In the genomic region with DNA sequence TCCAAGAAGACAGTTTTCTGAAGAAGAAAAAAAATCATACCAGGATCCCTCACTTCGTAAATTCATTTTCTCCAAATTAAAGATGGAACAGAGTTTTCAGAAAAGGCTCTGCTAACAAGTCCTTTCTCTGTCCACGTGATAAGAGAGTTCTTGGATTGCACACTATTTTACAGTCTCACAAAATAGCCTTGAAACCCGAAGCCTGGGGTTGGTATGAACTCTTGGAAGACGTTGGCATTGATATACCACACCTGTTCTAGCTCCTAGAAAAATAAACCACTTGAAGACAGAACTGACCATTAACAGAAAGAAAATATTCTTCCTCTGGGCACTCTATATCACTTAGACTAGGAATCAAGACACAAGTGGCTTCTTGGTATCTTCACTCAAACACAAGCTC, we compare ENCODE assay signal across 24 mouse cellular contexts.
DNase-seq lines count a peak whose midpoint lies in the region; ATAC-seq and TF ChIP-seq lines count a peak whose summit lies in the region.
"Had no signal": no experiment of that assay in that cellular context is flagged by ENCODE, and none has a peak within 500 bp of the region (broad histone marks: within the 10 kb centered on the region; RNA-seq: fewer than 3 reads in every experiment).

No protein-coding gene starts in this region.

- H3K27me3 ChIP-seq in kidney, embryonic 14.5 days (ENCODE audit: control insufficient read depth, insufficient read depth, low read length): no peaks in the 10 kb centered on the region
- no peaks in the 10 kb centered on the region for H3K27me3 ChIP-seq in kidney, postnatal 0 days (ENCODE audit: insufficient read depth, low read length)
- H3K27me3 ChIP-seq: CH12.LX; embryonic facial prominence, embryonic 15.5 days; heart, embryonic 13.5 days; hindbrain, embryonic 12.5 days; hindbrain, embryonic 15.5 days; Patski had no signal

- no peaks in the 10 kb centered on the region for H3K36me3 ChIP-seq in kidney, embryonic 14.5 days (ENCODE audit: control insufficient read depth, insufficient read depth, low read length)
- H3K36me3 ChIP-seq in kidney, postnatal 0 days (ENCODE audit: insufficient read depth, low read length): no peaks in the 10 kb centered on the region
- H3K36me3 ChIP-seq: embryonic facial prominence, embryonic 15.5 days; G1E; heart, embryonic 10.5 days; heart, embryonic 13.5 days; hindbrain, embryonic 12.5 days; hindbrain, embryonic 15.5 days had no signal

- 26% methylated on average over 4 of the region's 4 CpGs for WGBS in kidney, embryonic 14.5 days
- WGBS in kidney, postnatal 0 days: 34% methylated on average over 4 of the region's 4 CpGs

- H3K4me3 ChIP-seq in kidney, embryonic 14.5 days (ENCODE audit: low read length): no peak overlapping the region
- no peak overlapping the region for H3K4me3 ChIP-seq in kidney, postnatal 0 days (replicated peaks; ENCODE audit: low read depth, low read length)
- H3K4me3 ChIP-seq: embryonic facial prominence, embryonic 15.5 days; heart, adult 2 months; heart, embryonic 10.5 days; heart, embryonic 13.5 days; hindbrain, embryonic 12.5 days; hindbrain, embryonic 15.5 days had no signal

- peak; percentile 87; the same call in 1 of the 2 replicates for ATAC-seq in kidney, embryonic 14.5 days (ENCODE audit: low FRiP score, low TSS enrichment)
- no peak for ATAC-seq in kidney, postnatal 0 days (replicated peaks; ENCODE audit: low FRiP score, low read depth)
- no peak for ATAC-seq in megakaryocyte-erythroid progenitor cell, adult 5-6 weeks (replicated peaks; ENCODE audit: low FRiP score, low TSS enrichment, poor library complexity, severe bottlenecking)
- ATAC-seq: forebrain, embryonic 14.5 days; forebrain, postnatal 0 days; Patski had no signal

- H3K9me3 ChIP-seq in kidney, embryonic 14.5 days (ENCODE audit: control insufficient read depth, low read length): no peaks in the 10 kb centered on the region
- H3K9me3 ChIP-seq in kidney, postnatal 0 days (replicated peaks; ENCODE audit: low read length): no peaks in the 10 kb centered on the region
- H3K9me3 ChIP-seq: embryonic facial prominence, embryonic 15.5 days; heart, embryonic 10.5 days; heart, embryonic 13.5 days; hindbrain, embryonic 12.5 days; hindbrain, embryonic 15.5 days had no signal

- no peak overlapping the region for H3K9ac ChIP-seq in kidney, embryonic 14.5 days (ENCODE audit: low read depth, low read length)
- no peak overlapping the region for H3K9ac ChIP-seq in kidney, postnatal 0 days (ENCODE audit: low read depth, low read length)
- H3K9ac ChIP-seq: embryonic facial prominence, embryonic 15.5 days; forebrain, postnatal 0 days; heart, embryonic 13.5 days; hindbrain, embryonic 12.5 days; hindbrain, embryonic 15.5 days had no signal

- H3K4me1 ChIP-seq in kidney, embryonic 14.5 days (ENCODE audit: control insufficient read depth, insufficient read depth, low read length): 0 out of 2 replicates have a peak, but pooled peaks cover 4% of the 10 kb centered on the region
- peaks cover 2% of the 10 kb centered on the region; the same call in 1 of the 2 replicates for H3K4me1 ChIP-seq in kidney, postnatal 0 days (replicated peaks; ENCODE audit: insufficient read depth, low read length)
- H3K4me1 ChIP-seq: embryonic facial prominence, embryonic 15.5 days; heart, embryonic 10.5 days; heart, embryonic 13.5 days; hindbrain, embryonic 12.5 days; hindbrain, embryonic 15.5 days had no signal

- H3K4me2 ChIP-seq in kidney, embryonic 14.5 days (replicated peaks; ENCODE audit: low read depth, low read length): no peak overlapping the region
- H3K4me2 ChIP-seq in kidney, postnatal 0 days (ENCODE audit: low read length): no peak overlapping the region
- H3K4me2 ChIP-seq: embryonic facial prominence, embryonic 15.5 days; heart, embryonic 13.5 days; hindbrain, embryonic 12.5 days; hindbrain, embryonic 15.5 days had no signal

- no peak for TF ChIP-seq CTCF in kidney, postnatal 0 days (IDR thresholded peaks at IDR 0.05; ENCODE audit: low read depth)

- peak; percentile 10 for DNase-seq in embryo, embryonic 11 days
- no peak for DNase-seq in embryo, embryonic 9.5 days (ENCODE audit: extremely low spot score)
- no peak for DNase-seq in kidney, adult 11 months
- DNase-seq in kidney, postnatal 0 days (ENCODE audit: low spot score): peak; percentile 76
- DNase-seq in kidney, adult 18-20 months: no peak
- DNase-seq: adrenal gland, postnatal 10 days; cerebellum, adult 18-20 months; cerebellum, adult 9-10 months; cerebellum, postnatal 14 days; forebrain, postnatal 0 days; gastrocnemius, postnatal 36 days; heart, adult 2 months; heart, postnatal 14 days had no signal

- H3K27ac ChIP-seq in kidney, embryonic 14.5 days (ENCODE audit: low read depth, low read length): no peak overlapping the region
- no peak overlapping the region for H3K27ac ChIP-seq in kidney, postnatal 0 days
- H3K27ac ChIP-seq: embryonic facial prominence, embryonic 15.5 days; heart, adult 2 months; heart, embryonic 10.5 days; heart, embryonic 13.5 days; hindbrain, embryonic 12.5 days; hindbrain, embryonic 15.5 days had no signal

Comparison
In these comparisons a context has a peak if more than half of its experiments do, and no peak if none do; other contexts are left out.
1. DNase-seq: peak in embryo, embryonic 11 days (single experiment) and kidney, postnatal 0 days (single experiment); none in embryo, embryonic 9.5 days (single experiment), kidney, adult 11 months (single experiment) and kidney, adult 18-20 months (single experiment).